31 mouse cellular contexts compared by ENCODE assay signal in genomic region chr10:98837289-98838181, GRCm38 (mm10).
DNase-seq lines count a peak whose midpoint lies in the region; ATAC-seq and TF ChIP-seq lines count a peak whose summit lies in the region.
"Had no signal": no experiment of that assay in that cellular context is flagged by ENCODE, and none has a peak within 500 bp of the region (broad histone marks: within the 10 kb centered on the region; RNA-seq: fewer than 3 reads in every experiment).

No protein-coding gene starts in this region.

- H3K4me2 ChIP-seq in liver, embryonic 11.5 days, result no peak overlapping the region
- no peak overlapping the region for H3K4me2 ChIP-seq in hindbrain, embryonic 13.5 days
- H3K4me2 ChIP-seq: embryonic facial prominence, embryonic 12.5 days; forebrain, embryonic 15.5 days; heart, embryonic 13.5 days; intestine, embryonic 15.5 days; limb, embryonic 15.5 days; lung, embryonic 15.5 days; midbrain, embryonic 13.5 days had no signal

- no peak overlapping the region for H3K27ac ChIP-seq in liver, embryonic 11.5 days (ENCODE audit: low read depth, low read length)
- no peak overlapping the region for H3K27ac ChIP-seq in hindbrain, embryonic 13.5 days
- H3K27ac ChIP-seq: embryonic facial prominence, embryonic 12.5 days; forebrain, embryonic 15.5 days; heart, embryonic 13.5 days; hindbrain, embryonic 10.5 days; hindbrain, postnatal 0 days; intestine, embryonic 15.5 days; kidney, postnatal 0 days; limb, embryonic 10.5 days; limb, embryonic 15.5 days; lung, embryonic 15.5 days; midbrain, embryonic 13.5 days had no signal

- H3K9me3 ChIP-seq in liver, embryonic 11.5 days (ENCODE audit: control insufficient read depth, low read length), result no peaks in the 10 kb centered on the region
- peaks cover 5% of the 10 kb centered on the region; the same call in 1 of the 2 replicates for H3K9me3 ChIP-seq in hindbrain, embryonic 13.5 days
- H3K9me3 ChIP-seq: forebrain, embryonic 15.5 days; intestine, embryonic 15.5 days; limb, embryonic 10.5 days; limb, embryonic 15.5 days; lung, embryonic 15.5 days had no signal

- DNase-seq in frontal cortex, postnatal 36 days (ENCODE audit: low spot score in 2 of 2), result no peak
- DNase-seq in right cerebral cortex, adult 18-20 months, result peak; percentile 10
- no peak for DNase-seq in right cerebral cortex, postnatal 14 days
- no peak for DNase-seq in liver, embryonic 11.5 days (ENCODE audit: low spot score)
- DNase-seq in lung, adult 2 months, result no peak
- DNase-seq: adrenal gland, adult 2 months; adrenal gland, postnatal 36 days; cerebellum, adult 11 months; cerebellum, adult 9-11 months; embryo, embryonic 11 days; gastrocnemius, postnatal 10 days; heart, postnatal 10 days; kidney, adult 8-10 months; kidney, postnatal 4 days; layer of hippocampus, adult 9-11 months; right cerebral cortex, postnatal 4 days; thymus, postnatal 14 days had no signal

- WGBS in liver, embryonic 11.5 days, result 62% methylated on average over 16 of the region's 16 CpGs
- WGBS in hindbrain, embryonic 13.5 days, result 73% methylated on average over 16 of the region's 16 CpGs
- WGBS in lung, adult 2 months, result 75% methylated on average over 16 of the region's 16 CpGs

- no peaks in the 10 kb centered on the region for H3K36me3 ChIP-seq in liver, embryonic 11.5 days (ENCODE audit: control insufficient read depth, insufficient read depth, low read length)
- no peaks in the 10 kb centered on the region for H3K36me3 ChIP-seq in hindbrain, embryonic 13.5 days
- H3K36me3 ChIP-seq: embryonic facial prominence, embryonic 12.5 days; forebrain, embryonic 15.5 days; heart, embryonic 13.5 days; hindbrain, embryonic 10.5 days; intestine, embryonic 15.5 days; limb, embryonic 10.5 days; limb, embryonic 15.5 days; lung, embryonic 15.5 days; midbrain, embryonic 13.5 days had no signal

- no peak for TF ChIP-seq CTCF in lung, adult 2 months (IDR thresholded peaks at IDR 0.05; ENCODE audit: insufficient read depth, low read length)

- no peaks in the 10 kb centered on the region; the same call in 1 of the 2 replicates for H3K4me1 ChIP-seq in liver, embryonic 11.5 days (replicated peaks; ENCODE audit: control insufficient read depth, insufficient read depth, low read length)
- no peaks in the 10 kb centered on the region for H3K4me1 ChIP-seq in hindbrain, embryonic 13.5 days (replicated peaks)
- H3K4me1 ChIP-seq in lung, adult 2 months (ENCODE audit: control insufficient read depth, insufficient read depth, low read length), result no peaks in the 10 kb centered on the region
- H3K4me1 ChIP-seq: embryonic facial prominence, embryonic 12.5 days; forebrain, embryonic 15.5 days; hindbrain, embryonic 10.5 days; intestine, embryonic 15.5 days; limb, embryonic 10.5 days; limb, embryonic 15.5 days; lung, embryonic 15.5 days; midbrain, embryonic 13.5 days had no signal

- TF ChIP-seq POLR2A in lung, adult 2 months (IDR thresholded peaks at IDR 0.05; ENCODE audit: borderline replicate concordance, extremely low read depth, low read depth, low read length), result no peak

- H3K9ac ChIP-seq in liver, embryonic 11.5 days (ENCODE audit: low read depth, low read length), result no peak overlapping the region
- H3K9ac ChIP-seq in hindbrain, embryonic 13.5 days, result no peak overlapping the region
- H3K9ac ChIP-seq: embryonic facial prominence, embryonic 12.5 days; forebrain, embryonic 15.5 days; heart, embryonic 13.5 days; intestine, embryonic 15.5 days; limb, embryonic 15.5 days; lung, embryonic 15.5 days; midbrain, embryonic 13.5 days had no signal

- no peak overlapping the region for H3K4me3 ChIP-seq in liver, embryonic 11.5 days (ENCODE audit: low read depth, low read length)
- no peak overlapping the region for H3K4me3 ChIP-seq in hindbrain, embryonic 13.5 days
- H3K4me3 ChIP-seq in lung, adult 2 months (replicated peaks; ENCODE audit: extremely low read depth, low read depth, low read length), result no peak overlapping the region
- H3K4me3 ChIP-seq: embryonic facial prominence, embryonic 12.5 days; forebrain, embryonic 15.5 days; heart, embryonic 13.5 days; hindbrain, embryonic 10.5 days; intestine, embryonic 15.5 days; limb, embryonic 10.5 days; limb, embryonic 15.5 days; lung, embryonic 15.5 days; midbrain, embryonic 13.5 days had no signal

- H3K27me3 ChIP-seq in liver, embryonic 11.5 days (replicated peaks; ENCODE audit: control insufficient read depth, insufficient read depth, low read length), result no peaks in the 10 kb centered on the region
- no peaks in the 10 kb centered on the region for H3K27me3 ChIP-seq in hindbrain, embryonic 13.5 days
- H3K27me3 ChIP-seq: embryonic facial prominence, embryonic 12.5 days; forebrain, embryonic 15.5 days; heart, embryonic 13.5 days; intestine, embryonic 15.5 days; limb, embryonic 15.5 days; lung, embryonic 15.5 days; midbrain, embryonic 13.5 days had no signal

- peak; percentile 90 for ATAC-seq in frontal cortex, adult (ENCODE audit: low TSS enrichment)
- peak; percentile 77 for ATAC-seq in liver, embryonic 11.5 days (replicated peaks; ENCODE audit: low FRiP score)
- ATAC-seq in megakaryocyte-erythroid progenitor cell, adult 5-6 weeks (replicated peaks; ENCODE audit: low FRiP score, low TSS enrichment, poor library complexity, severe bottlenecking), result peak; percentile 68; the same call in 1 of the 2 replicates
- no peak for ATAC-seq in hindbrain, embryonic 13.5 days (ENCODE audit: low FRiP score)
- ATAC-seq: forebrain, embryonic 15.5 days; hindbrain, postnatal 0 days; intestine, embryonic 15.5 days; midbrain, embryonic 13.5 days had no signal
